Mouse (Mus musculus): ENCODE results near the gene Smim6. TPM values are rescaled to one million over a fixed set of nuclear protein-coding genes. Genes with fewer than 3 reads are reported as not detected.

Smim6 gene
- polyA plus RNA-seq (2012; rRNA removed) = 0.11 TPM in 1 of 2 replicates, not detected in the other

GRCm38 (mm10) chr11:115911632-115912376, at the start of gene Smim6:
Smim6 (plus strand) TSS chr11:115912017.

GRCm38 (mm10) chr11:115899486-115900266, 12.1 kb upstream of the Smim6 start, which contains the start of gene Smim5:
Smim5 (plus strand) TSS chr11:115899966.

GRCm38 (mm10) chr11:115933108-115933746, 21.4 kb downstream of the Smim6 start, which contains the start of the genes Sap30bp and Recql5:
Sap30bp (plus strand) TSS chr11:115933282.
Recql5 (minus strand) TSS chr11:115933477.

Other genes with a start within 250 kb of the Smim6 start
- 149 and 150 TPM in 2 replicates for gene Grb2, start 203.4 kb upstream of the Smim6 start, polyA plus RNA-seq (2012; rRNA removed)
- 33.2 and 39.8 TPM in 2 replicates for gene Tmem94, start 146.6 kb upstream of the Smim6 start, polyA plus RNA-seq (2012; rRNA removed)
- gene Caskin2, start 98.4 kb upstream of the Smim6 start, polyA plus RNA-seq (2012; rRNA removed) = 11.0 and 11.8 TPM in 2 replicates
- gene Tsen54, start 97.3 kb upstream of the Smim6 start, polyA plus RNA-seq (2012; rRNA removed) = 24.4 and 26.9 TPM in 2 replicates
- 1.4 and 1.6 TPM in 2 replicates for gene Llgl2, start 88.0 kb upstream of the Smim6 start, polyA plus RNA-seq (2012; rRNA removed)
- gene Myo15b, start 53.6 kb upstream of the Smim6 start, polyA plus RNA-seq (2012; rRNA removed) = 0.13 and 0.22 TPM in 2 replicates
- gene Smim5, start 12.1 kb upstream of the Smim6 start, polyA plus RNA-seq (2012; rRNA removed) = 0.31 and 2.1 TPM in 2 replicates
- 60.5 and 68.3 TPM in 2 replicates for gene Sap30bp, start 21.3 kb downstream of the Smim6 start, polyA plus RNA-seq (2012; rRNA removed)
- gene Recql5, start 21.5 kb downstream of the Smim6 start, polyA plus RNA-seq (2012; rRNA removed) = 25.8 and 28.1 TPM in 2 replicates
- gene Itgb4, start 62.7 kb downstream of the Smim6 start, polyA plus RNA-seq (2012; rRNA removed) = 1.1 and 1.2 TPM in 2 replicates
- 36.4 TPM in 2 replicates for gene Galk1, start 100.7 kb downstream of the Smim6 start, polyA plus RNA-seq (2012; rRNA removed)
- 867 and 875 TPM in 2 replicates for gene H3f3b, start 115.9 kb downstream of the Smim6 start, polyA plus RNA-seq (2012; rRNA removed)
- 48.3 and 48.5 TPM in 2 replicates for gene Unk, start 118.3 kb downstream of the Smim6 start, polyA plus RNA-seq (2012; rRNA removed)
- 0.57 and 0.70 TPM in 2 replicates for gene Unc13d, start 165.9 kb downstream of the Smim6 start, polyA plus RNA-seq (2012; rRNA removed)
- 132 and 148 TPM in 2 replicates for gene Wbp2, start 175.0 kb downstream of the Smim6 start, polyA plus RNA-seq (2012; rRNA removed)
- 8.4 and 9.3 TPM in 2 replicates for gene Trim47, start 215.2 kb downstream of the Smim6 start, polyA plus RNA-seq (2012; rRNA removed)
- 3.0 and 3.3 TPM in 2 replicates for gene Trim65, start 219.1 kb downstream of the Smim6 start, polyA plus RNA-seq (2012; rRNA removed)
- 31.1 and 35.5 TPM in 2 replicates for gene Mrpl38, start 226.9 kb downstream of the Smim6 start, polyA plus RNA-seq (2012; rRNA removed)

Data from central nervous system, embryonic 18 days (tissue).